Comparison of ENCODE assay signal across 42 mouse cellular contexts in the genomic region with DNA sequence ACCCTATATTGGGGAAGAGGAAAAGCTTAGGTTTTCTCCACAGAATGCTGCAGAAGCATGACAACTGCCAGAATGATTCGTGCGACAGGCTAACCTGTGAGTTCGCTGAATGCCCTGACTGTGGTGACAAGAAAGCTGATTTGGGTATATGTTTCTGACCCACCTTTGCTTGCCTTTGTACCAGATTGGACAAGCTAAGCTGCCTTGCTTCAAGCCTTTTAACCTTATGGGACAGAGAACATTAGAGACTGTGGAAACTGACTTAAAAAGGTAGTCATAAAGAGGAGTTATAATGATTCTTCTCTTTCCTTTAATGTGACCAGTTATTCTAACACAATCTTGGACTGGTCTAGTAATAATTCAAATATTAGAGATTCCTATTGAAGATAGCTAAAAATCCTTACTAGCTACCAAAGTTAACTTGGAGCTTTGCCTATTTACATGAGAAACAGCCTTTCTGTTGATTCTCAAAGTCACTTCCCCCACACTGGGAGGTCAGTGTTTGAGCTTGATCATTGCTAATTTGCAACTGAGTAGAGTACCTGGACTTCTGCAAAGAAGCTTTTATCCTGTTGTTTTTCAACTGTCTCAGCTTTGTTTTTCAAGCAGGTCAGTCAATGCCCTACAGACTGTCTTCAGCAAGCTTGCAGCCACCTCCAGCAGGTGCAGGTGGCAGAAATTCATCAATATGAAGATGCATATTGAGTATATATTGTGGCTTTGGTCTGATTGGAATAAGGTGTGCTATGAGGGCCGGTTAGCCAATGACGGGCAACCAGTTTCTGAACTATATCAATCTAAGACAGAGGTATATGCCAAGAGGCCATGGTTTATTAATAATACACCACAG. TPM values are rescaled to one million over a fixed set of nuclear protein-coding genes. Genes with fewer than 3 reads are reported as not detected.
"Had no signal": no experiment of that assay in that cellular context is flagged by ENCODE, and none has a peak within 500 bp of the region (broad histone marks: within the 10 kb centered on the region; RNA-seq: fewer than 3 reads in every experiment).

No protein-coding gene starts in this region.

- H3K4me3 ChIP-seq: gastrocnemius, adult 2 months; heart, embryonic 10.5 days; heart, embryonic 12.5 days; hindbrain, embryonic 10.5 days; hindbrain, embryonic 12.5 days; intestine, embryonic 15.5 days; limb, embryonic 10.5 days; limb, embryonic 12.5 days; liver, embryonic 13.5 days; liver, embryonic 15.5 days had no signal

- H3K27ac ChIP-seq: gastrocnemius, adult 2 months; heart, embryonic 10.5 days; hindbrain, embryonic 10.5 days; hindbrain, embryonic 12.5 days; intestine, embryonic 15.5 days; kidney, postnatal 0 days; limb, embryonic 10.5 days; limb, embryonic 12.5 days; liver, embryonic 13.5 days; liver, embryonic 15.5 days had no signal

- H3K4me1 ChIP-seq: heart, embryonic 10.5 days; heart, embryonic 12.5 days; hindbrain, embryonic 10.5 days; hindbrain, embryonic 12.5 days; intestine, embryonic 15.5 days; limb, embryonic 10.5 days; limb, embryonic 12.5 days; liver, embryonic 13.5 days; liver, embryonic 15.5 days had no signal

- DNase-seq: gastrocnemius, adult 2 months; gastrocnemius, postnatal 10 days; gastrocnemius, postnatal 25 days; heart, adult 18-20 months; heart, postnatal 10 days; heart, postnatal 4 days; kidney, adult 18-20 months; kidney, adult 8-10 months; kidney, postnatal 14 days; kidney, postnatal 36 days; layer of hippocampus, adult 9-11 months; layer of hippocampus, postnatal 36 days; liver; liver, embryonic 13.5 days had no signal

- H3K9me3 ChIP-seq: heart, embryonic 10.5 days; heart, embryonic 12.5 days; hindbrain, embryonic 10.5 days; hindbrain, embryonic 12.5 days; intestine, embryonic 15.5 days; limb, embryonic 10.5 days; limb, embryonic 12.5 days; liver, embryonic 13.5 days; liver, embryonic 15.5 days had no signal

- H3K9ac ChIP-seq: heart, embryonic 12.5 days; hindbrain, embryonic 12.5 days; intestine, embryonic 15.5 days; limb, embryonic 12.5 days; liver, embryonic 13.5 days; liver, embryonic 15.5 days had no signal

- ATAC-seq: hindbrain, embryonic 16.5 days; inflammation-experienced regulatory T-cells, adult 6 months; intestine, embryonic 15.5 days; intestine, postnatal 0 days had no signal

- H3K4me2 ChIP-seq: heart, embryonic 12.5 days; hindbrain, embryonic 12.5 days; intestine, embryonic 15.5 days; limb, embryonic 12.5 days; liver, embryonic 11.5 days; liver, embryonic 13.5 days; liver, embryonic 15.5 days had no signal

- H3K27me3 ChIP-seq: heart, embryonic 12.5 days; hindbrain, embryonic 12.5 days; intestine, embryonic 15.5 days; limb, embryonic 12.5 days; liver, embryonic 13.5 days; liver, embryonic 15.5 days had no signal

- H3K36me3 ChIP-seq: heart, embryonic 10.5 days; heart, embryonic 12.5 days; hindbrain, embryonic 10.5 days; hindbrain, embryonic 12.5 days; intestine, embryonic 15.5 days; limb, embryonic 10.5 days; limb, embryonic 12.5 days; liver, embryonic 13.5 days; liver, embryonic 15.5 days had no signal

RNA-seq across cellular contexts. Expression of gene Vmn1r1, which starts 17.4 kb away (rescaled TPM):
- total RNA-seq: gastrocnemius, adult 2 months; gastrocnemius, postnatal 10 days; gastrocnemius, postnatal 25 days; gastrocnemius, postnatal 4 days; granulocyte monocyte progenitor cell, adult 5-6 weeks; heart, adult 18-20 months; heart, adult 8-10 months; heart, postnatal 10 days; heart, postnatal 25 days; heart, postnatal 4 days; layer of hippocampus, adult 18-20 months; layer of hippocampus, adult 8-10 months; layer of hippocampus, postnatal 14 days; layer of hippocampus, postnatal 36 days; left cerebral cortex, adult 18-20 months; left cerebral cortex, adult 8-10 months; left cerebral cortex, postnatal 14 days; left cerebral cortex, postnatal 36 days had no signal
- polyA plus RNA-seq: heart, embryonic 10.5 days; heart, embryonic 12.5 days; heart, embryonic 14.5 days; heart, embryonic 16.5 days; hindbrain, embryonic 10.5 days; hindbrain, embryonic 12.5 days; hindbrain, embryonic 16.5 days; inflammation-experienced regulatory T-cells, adult 6 months; intestine, embryonic 15.5 days; intestine, postnatal 0 days; kidney, embryonic 14.5 days; kidney, postnatal 0 days; large intestine, adult 2 months; limb, embryonic 10.5 days; limb, embryonic 12.5 days; liver, embryonic 11.5 days; liver, embryonic 13.5 days; liver, embryonic 15.5 days had no signal
